Mouse (Mus musculus) stomach, postnatal 0 days (tissue): ENCODE data around the gene Gm5105.

ENCODE experiments used
- CTCF ChIP-seq: IDR thresholded peaks from 2 replicates; pipeline ENCODE4 v1.5.1; 2016; ENCODE audit warnings: antibody characterized with exemption, low read depth, mild to moderate bottlenecking, moderate library complexity
- EP300 ChIP-seq: optimal IDR thresholded peaks from 2 replicates; pipeline ENCODE3; 2016; ENCODE audit warnings: antibody characterized with exemption

- TF ChIP-seq CTCF = no peak
- no peak for TF ChIP-seq EP300
Observed at GRCm38 (mm10) chr3:138083896-138084295, 16.7 kb upstream of the Gm5105 start.
